10 mouse cellular contexts compared by ENCODE assay signal in the genomic region with DNA sequence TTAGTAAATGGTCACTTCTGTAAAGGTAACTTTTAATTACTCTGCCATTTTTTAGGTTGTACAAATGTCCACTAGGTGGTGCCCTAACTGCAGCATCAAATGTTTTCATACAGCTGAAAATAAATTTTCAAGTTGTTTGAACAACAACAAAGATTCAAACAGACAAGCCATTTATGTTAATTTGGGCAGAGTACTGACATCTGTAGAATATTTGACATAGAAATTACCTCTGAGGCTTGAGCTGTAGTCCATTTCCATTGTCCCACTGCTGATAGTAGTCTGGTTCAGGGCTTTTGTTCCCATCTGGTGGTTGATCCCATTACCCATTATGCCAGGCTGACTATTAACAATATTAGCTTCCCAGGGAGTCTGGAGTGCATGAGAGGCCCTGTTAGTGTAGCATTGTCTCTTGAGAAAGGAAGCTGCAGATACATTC.
DNase-seq lines count a peak whose midpoint lies in the region; TF ChIP-seq lines count a peak whose summit lies in the region.
"Had no signal": no experiment of that assay in that cellular context is flagged by ENCODE, and none has a peak within 500 bp of the region (broad histone marks: within the 10 kb centered on the region; RNA-seq: fewer than 3 reads in every experiment).

No protein-coding gene starts in this region.

- TF ChIP-seq CTCF in layer of hippocampus, adult 2 months (conservative IDR thresholded peaks at IDR 0.05), result peak; percentile 91
- peak in 2 of 3 experiments; percentile 64 to 87; a peak in 4 of 6 replicates for TF ChIP-seq CTCF in MEL (IDR thresholded peaks at IDR 0.05 in 2 of 3, conservative IDR thresholded peaks at IDR 0.05 in 1 of 3; ENCODE audit: control insufficient read depth in 1 of 3, insufficient read depth in 1 of 3, low read depth in 2 of 3, low read length in 3 of 3, poor library complexity in 1 of 3, severe bottlenecking in 1 of 3)

- TF ChIP-seq EP300 in MEL (IDR thresholded peaks at IDR 0.05; ENCODE audit: low read depth in 1 of 2, low read length in 2 of 2), result no peak

- no peak overlapping the region for H3K9ac ChIP-seq in MEL (ENCODE audit: control insufficient read depth, low read depth, low read length, poor library complexity, severe bottlenecking)
- H3K9ac ChIP-seq: embryonic facial prominence, embryonic 13.5 days; limb, embryonic 13.5 days had no signal

- H3K36me3 ChIP-seq in MEL (ENCODE audit: control insufficient read depth in 1 of 2, insufficient read depth in 2 of 2, low read length in 2 of 2), result no peaks in the 10 kb centered on the region
- H3K36me3 ChIP-seq: embryonic facial prominence, embryonic 13.5 days; limb, embryonic 13.5 days had no signal

- H3K27ac ChIP-seq in layer of hippocampus, adult 2 months, result no peak overlapping the region
- no peak overlapping the region for H3K27ac ChIP-seq in MEL (ENCODE audit: control insufficient read depth, low read depth, low read length)
- H3K27ac ChIP-seq: embryonic facial prominence, embryonic 13.5 days; limb, embryonic 13.5 days had no signal

- H3K27me3 ChIP-seq in MEL (ENCODE audit: control insufficient read depth in 1 of 2, insufficient read depth in 2 of 2, low read length in 2 of 2), result peaks cover 0 to 1% of the 10 kb centered on the region in 2 experiments; a peak in 1 of 4 replicates
- H3K27me3 ChIP-seq: embryonic facial prominence, embryonic 13.5 days; limb, embryonic 13.5 days had no signal

- H3K9me3 ChIP-seq in MEL (replicated peaks; ENCODE audit: insufficient read depth, low read length), result no peaks in the 10 kb centered on the region
- H3K9me3 ChIP-seq: embryonic facial prominence, embryonic 13.5 days; limb, embryonic 13.5 days had no signal

- TF ChIP-seq POLR2A in MEL (IDR thresholded peaks at IDR 0.05; ENCODE audit: control insufficient read depth in 1 of 2, insufficient read depth in 1 of 2, low read depth in 1 of 2, low read length in 2 of 2, poor library complexity in 1 of 2), result no peak

- H3K4me3 ChIP-seq in layer of hippocampus, adult 2 months, result no peak overlapping the region
- H3K4me3 ChIP-seq in MEL (ENCODE audit: control insufficient read depth in 1 of 2, insufficient read depth in 1 of 2, low read depth in 2 of 2, low read length in 2 of 2), result no peak overlapping the region
- H3K4me3 ChIP-seq: embryonic facial prominence, embryonic 13.5 days; limb, embryonic 13.5 days had no signal

- no peaks in the 10 kb centered on the region for H3K79me2 ChIP-seq in MEL (ENCODE audit: control insufficient read depth, insufficient read depth, low read length, poor library complexity)

- intact Hi-C loops in left cerebral cortex, postnatal 10 days (cut with DNase I), result no loop called here

- no peak for DNase-seq in layer of hippocampus, adult 2 months (ENCODE audit: low spot score in 2 of 2)
- no peak for DNase-seq in layer of hippocampus, postnatal 36 days
- DNase-seq in MEL (ENCODE audit: low read depth, low spot score), result peak; percentile 68
- DNase-seq in embryo, embryonic 10.5 days (ENCODE audit: low spot score), result peak; percentile 74
- DNase-seq in mesoderm, embryonic 11.5 days (ENCODE audit: low read depth, low spot score), result peak; percentile 54
- no peak for DNase-seq in left cerebral cortex, postnatal 10 days (ENCODE audit: extremely low spot score in 1 of 2, low spot score in 2 of 2)
- no peak for DNase-seq in right cerebral cortex, postnatal 4 days
- no peak for DNase-seq in thymus, postnatal 4 days

- H3K4me1 ChIP-seq in MEL (ENCODE audit: control insufficient read depth in 1 of 2, insufficient read depth in 2 of 2, low read length in 2 of 2), result no peaks in the 10 kb centered on the region

- peak; percentile 92 for TF ChIP-seq RAD21 in MEL (IDR thresholded peaks at IDR 0.05; ENCODE audit: low read depth, low read length)

TF ChIP-seq in MEL, 35 proteins besides CTCF, POLR2A, EP300 and RAD21:
- TF ChIP-seq SIN3A (IDR thresholded peaks at IDR 0.05; ENCODE audit: low read length) (no peak), HCFC1 (IDR thresholded peaks at IDR 0.05; ENCODE audit: low read depth, low read length) (no peak), SMC3 (IDR thresholded peaks at IDR 0.05; ENCODE audit: low read depth, low read length) (peak; percentile 94), MAFK (IDR thresholded peaks at IDR 0.05; ENCODE audit: borderline replicate concordance, low read depth, low read length) (no peak), ZC3H11A (IDR thresholded peaks at IDR 0.05; ENCODE audit: low read depth, low read length) (peak; percentile 92)

Comparison
In these comparisons a context has a peak if more than half of its experiments do, and no peak if none do; other contexts are left out.
1. DNase-seq: peak in MEL (single experiment), embryo, embryonic 10.5 days (single experiment) and mesoderm, embryonic 11.5 days (single experiment); none in layer of hippocampus, adult 2 months (0 of 2), layer of hippocampus, postnatal 36 days (0 of 2), left cerebral cortex, postnatal 10 days (0 of 2), right cerebral cortex, postnatal 4 days (single experiment) and thymus, postnatal 4 days (single experiment).